Mouse (Mus musculus) CH12.LX (cell line): ENCODE data around the gene 1700019D03Rik. TPM values are rescaled to one million over a fixed set of nuclear protein-coding genes. Genes with fewer than 3 reads are reported as not detected.

Experiments
- DNase-seq: peaks from one replicate; pipeline ENCODE4 v3.0.0-alpha.2; 2013; ENCODE audit errors: extremely low read depth
- H3K27ac ChIP-seq: 2 replicates; pipeline ENCODE4 v1.5.1; 2012; ENCODE audit warnings: low read depth, mild to moderate bottlenecking, control low read depth, moderate library complexity; ENCODE audit not compliant: insufficient read depth
- H3K27me3 ChIP-seq: replicated peaks from 2 replicates; pipeline ENCODE3; 2012; ENCODE audit warnings: inconsistent platforms
- H3K36me3 ChIP-seq, 2 experiments: replicated peaks in 1 of 2; 2 replicates each; pipeline versions ENCODE3 to v1.6.1; 2012; ENCODE audit warnings: inconsistent platforms in 1 of 2, low read length in 1 of 2, mild to moderate bottlenecking in 1 of 2, mixed read lengths in 1 of 2, moderate library complexity in 1 of 2; ENCODE audit not compliant: control insufficient read depth in 1 of 2, insufficient read depth in 1 of 2
- H3K4me1 ChIP-seq, 2 experiments: 2 replicates each; pipeline ENCODE4 v1.6.1; 2012; ENCODE audit warnings: inconsistent platforms in 1 of 2, moderate library complexity in 1 of 2; ENCODE audit not compliant: insufficient read depth in 2 of 2, control insufficient read depth in 1 of 2
- H3K4me2 ChIP-seq: 2 replicates; pipeline ENCODE4 v1.6.1; 2012; ENCODE audit warnings: low read depth, mild to moderate bottlenecking, control low read depth; ENCODE audit not compliant: poor library complexity, insufficient read depth, severe bottlenecking
- H3K4me3 ChIP-seq, 3 experiments: fragments of 150-350 bp in 1 of 3; sonication (generic) in 1 of 3; replicated peaks in 1 of 3; 2 replicates each; pipeline versions ENCODE3 to v1.5.1; 2011 to 2012; ENCODE audit warnings: low read depth in 2 of 3, low read length in 2 of 3, mild to moderate bottlenecking in 2 of 3, moderate library complexity in 2 of 3, control low read depth in 1 of 3, improper control_type of control experiment in 1 of 3, inconsistent platforms in 1 of 3, mixed read lengths in 1 of 3; ENCODE audit not compliant: poor library complexity in 1 of 3
- H3K79me2 ChIP-seq: replicated peaks from 2 replicates; pipeline ENCODE4 v1.6.1; 2012; ENCODE audit warnings: mild to moderate bottlenecking, moderate library complexity; ENCODE audit not compliant: control insufficient read depth, poor library complexity, insufficient read depth, severe bottlenecking; ENCODE audit errors: extremely low read depth
- H3K9ac ChIP-seq: 2 replicates; pipeline ENCODE4 v1.6.1; 2012; ENCODE audit warnings: low read depth, mild to moderate bottlenecking, control low read depth, moderate library complexity; ENCODE audit not compliant: insufficient read depth
- H3K9me3 ChIP-seq: replicated peaks from 2 replicates; pipeline ENCODE3; 2012; ENCODE audit warnings: low read length, inconsistent platforms, mixed read lengths
- BHLHE40 ChIP-seq: IDR thresholded peaks from 2 replicates; pipeline ENCODE4 v1.6.1; 2011; ENCODE audit warnings: mild to moderate bottlenecking, low read depth, low read length, improper control_type of control experiment
- CHD1 ChIP-seq: IDR thresholded peaks from 2 replicates; pipeline ENCODE4 v1.6.1; 2012; ENCODE audit warnings: low read depth, low read length, improper control_type of control experiment, inconsistent platforms
- CHD2 ChIP-seq: IDR thresholded peaks from 2 replicates; pipeline ENCODE4 v1.6.1; 2011; ENCODE audit warnings: low read length, improper control_type of control experiment
- CTCF ChIP-seq, 2 experiments: IDR thresholded peaks in 1 of 2; conservative IDR thresholded peaks in 1 of 2; 2 replicates each; pipeline ENCODE4 v1.5.1; 2011 to 2012; ENCODE audit warnings: low read depth in 2 of 2, low read length in 2 of 2, improper control_type of control experiment in 1 of 2, inconsistent platforms in 1 of 2, mild to moderate bottlenecking in 1 of 2, moderate library complexity in 1 of 2
- EP300 ChIP-seq: IDR thresholded peaks from 2 replicates; pipeline ENCODE4 v1.6.1; 2011; ENCODE audit warnings: low read length, improper control_type of control experiment
- GABPA ChIP-seq: IDR thresholded peaks from 2 replicates; pipeline ENCODE4 v1.6.1; 2012; ENCODE audit warnings: low read depth, low read length, improper control_type of control experiment, inconsistent platforms; ENCODE audit not compliant: insufficient replicate concordance
- HCFC1 ChIP-seq: IDR thresholded peaks from 2 replicates; pipeline ENCODE4 v1.6.1; 2012; ENCODE audit warnings: low read depth, mild to moderate bottlenecking, inconsistent platforms, low read length, improper control_type of control experiment
- IRF4 ChIP-seq: IDR thresholded peaks from 2 replicates; pipeline ENCODE4 v1.6.1; 2014; ENCODE audit warnings: low read depth, mild to moderate bottlenecking, inconsistent platforms, low read length, improper control_type of control experiment
- JUN ChIP-seq: IDR thresholded peaks from 2 replicates; pipeline ENCODE4 v1.6.1; 2011; ENCODE audit warnings: low read depth, mild to moderate bottlenecking, low read length, improper control_type of control experiment, moderate library complexity; ENCODE audit not compliant: insufficient read depth
- KAT2A ChIP-seq: IDR thresholded peaks from 2 replicates; pipeline ENCODE4 v1.6.1; 2012; ENCODE audit warnings: low read length, improper control_type of control experiment, inconsistent platforms; ENCODE audit not compliant: insufficient replicate concordance
- MAFK ChIP-seq: IDR thresholded peaks from 2 replicates; pipeline ENCODE4 v1.6.1; 2011; ENCODE audit warnings: low read length, improper control_type of control experiment; ENCODE audit not compliant: insufficient replicate concordance
- MAX ChIP-seq: IDR thresholded peaks from 2 replicates; pipeline ENCODE4 v1.6.1; 2011; ENCODE audit warnings: low read length, improper control_type of control experiment
- MAZ ChIP-seq: IDR thresholded peaks from 2 replicates; pipeline ENCODE4 v1.6.1; 2012; ENCODE audit warnings: low read depth, mild to moderate bottlenecking, inconsistent platforms, low read length, improper control_type of control experiment, moderate library complexity
- MXI1 ChIP-seq: IDR thresholded peaks from 2 replicates; pipeline ENCODE4 v1.6.1; 2011; ENCODE audit warnings: mild to moderate bottlenecking, low read depth, low read length, improper control_type of control experiment
- MYC ChIP-seq: IDR thresholded peaks from 2 replicates; pipeline ENCODE4 v1.6.1; 2011; ENCODE audit warnings: low read depth, mild to moderate bottlenecking, improper control_type of control experiment, low read length
- NELFE ChIP-seq: IDR thresholded peaks from 2 replicates; pipeline ENCODE4 v1.6.1; 2011; ENCODE audit warnings: low read depth, low read length, improper control_type of control experiment
- PAX5 ChIP-seq: IDR thresholded peaks from 2 replicates; pipeline ENCODE4 v1.6.1; 2012; ENCODE audit warnings: low read length, inconsistent platforms, mixed read lengths
- TCF12 ChIP-seq: IDR thresholded peaks from 2 replicates; pipeline ENCODE4 v1.6.1; 2014; ENCODE audit warnings: low read depth, mild to moderate bottlenecking, inconsistent platforms, low read length, improper control_type of control experiment
- USF1 ChIP-seq: IDR thresholded peaks from 2 replicates; pipeline ENCODE4 v1.6.1; 2014; ENCODE audit warnings: low read depth, mild to moderate bottlenecking, inconsistent platforms, low read length, improper control_type of control experiment
- ZC3H11A ChIP-seq: IDR thresholded peaks from 2 replicates; pipeline ENCODE4 v1.6.1; 2012; ENCODE audit warnings: low read depth, mild to moderate bottlenecking, inconsistent platforms, low read length, improper control_type of control experiment
- ZKSCAN1 ChIP-seq: IDR thresholded peaks from 2 replicates; pipeline ENCODE4 v1.6.1; 2012; ENCODE audit warnings: low read depth, inconsistent platforms, low read length, improper control_type of control experiment, borderline replicate concordance
- ZMIZ1 ChIP-seq: IDR thresholded peaks from 2 replicates; pipeline ENCODE4 v1.6.1; 2012; ENCODE audit warnings: low read depth, mild to moderate bottlenecking, inconsistent platforms, low read length, improper control_type of control experiment
- ZNF384 ChIP-seq: IDR thresholded peaks from 2 replicates; pipeline ENCODE4 v1.6.1; 2012; ENCODE audit warnings: low read depth, low read length, improper control_type of control experiment, inconsistent platforms
- dilution Hi-C: fragments of 300-500 bp; cut with MboI; formaldehyde crosslinking; loops from 2 replicates; pipeline ENCODE4 v1.14.3; 2020; ENCODE audit warnings: low sequenced_read_pairs; ENCODE audit not compliant: extremely low pct_unique_long_range_greater_than_20kb, extremely low pct_ligation_motif_present
- in situ Hi-C: fragments of 300-500 bp; cut with MboI; formaldehyde crosslinking; loops from 3 replicates; pipeline ENCODE4 v1.14.3; 2019; ENCODE audit warnings: low sequenced_read_pairs, low pct_ligation_motif_present, low pct_unique_long_range_greater_than_20kb, mixed read lengths
- polyA plus RNA-seq: library from polyadenylated mRNA; unstranded; fragments of >175 nt; gene quantifications from 2 replicates; pipeline ENCODE4 v1.2.1, GENCODE M21; 2012; ENCODE audit warnings: low read depth; ENCODE audit not compliant: insufficient read length
- total RNA-seq, 2 experiments: library from RNA; depleted of rRNA; stranded (reverse); fragments of 300-350 nt in 1 of 2; fragments of >200 nt in 1 of 2; gene quantifications; 2 replicates each; pipeline ENCODE4 v1.2.3; 2012 to 2014

Gene 1700019D03Rik
- total and polyA plus RNA-seq, 3 experiments, result 1.3 to 2.6 (median 1.7) TPM

GRCm38 (mm10) chr1:52952551-52953397 lies 67.2 kb downstream of the 1700019D03Rik start:
- no peak for TF ChIP-seq ZNF384
- no peak for TF ChIP-seq KAT2A
- TF ChIP-seq PAX5, result no peak
- no peak for TF ChIP-seq CHD1
- TF ChIP-seq CHD2, result no peak
- TF ChIP-seq BHLHE40, result peak; percentile 71
- no peak for TF ChIP-seq ZKSCAN1
- TF ChIP-seq JUN, result no peak
- TF ChIP-seq NELFE, result no peak
- no peak for TF ChIP-seq ZMIZ1
- TF ChIP-seq USF1, result peak; percentile 18
- TF ChIP-seq CTCF (conservative IDR thresholded peaks at IDR 0.05 in 1 of 2, IDR thresholded peaks at IDR 0.05 in 1 of 2; ENCODE audit: low read depth in 2 of 2, low read length in 2 of 2), result no peak
- TF ChIP-seq MYC, result 0 out of 2 replicates have a peak, but pooled peaks have one; percentile 26
- no peak for TF ChIP-seq MAZ
- peak; percentile 9; the same call in 1 of the 2 replicates for TF ChIP-seq MAX
- TF ChIP-seq IRF4, result 0 out of 2 replicates have a peak, but pooled peaks have one; percentile 14
- no peak for TF ChIP-seq MAFK
- TF ChIP-seq GABPA, result no peak
- peak; percentile 62; the same call in 1 of the 2 replicates for TF ChIP-seq MXI1
- no peak for TF ChIP-seq HCFC1
- 0 out of 2 replicates have a peak, but pooled peaks have one; percentile 18 for TF ChIP-seq TCF12
- no peak for TF ChIP-seq EP300
- TF ChIP-seq ZC3H11A, result no peak
- H3K27me3 ChIP-seq, result no peaks in the 10 kb centered on the region
- peak overlapping the region; percentile 35 to 56 (median 39) for H3K4me3 ChIP-seq
- H3K9me3 ChIP-seq, result no peaks in the 10 kb centered on the region
- no peaks in the 10 kb centered on the region for H3K79me2 ChIP-seq
- in situ Hi-C loops, result loop anchor here (10.0 to 25.0 kb wide), 3 partner anchors 72 to 315 kb away; partner anchors contain the start of genes 1700019D03Rik, Hibch and Nemp2
- no peaks in the 10 kb centered on the region for H3K36me3 ChIP-seq
- dilution Hi-C loops, result no loop called here
- H3K4me2 ChIP-seq, result peak overlapping the region; percentile 98
- H3K4me1 ChIP-seq, result peaks cover 3 to 43% of the 10 kb centered on the region in 2 experiments
- peak; percentile 26 for DNase-seq
- H3K27ac ChIP-seq, result no peak overlapping the region
- H3K9ac ChIP-seq, result 0 out of 2 replicates have a peak overlapping the region, but pooled peaks have one; percentile 2
